19 mouse cellular contexts compared by ENCODE assay signal in genomic region chr1:98053994-98054393, GRCm38 (mm10). TPM values are rescaled to one million over a fixed set of nuclear protein-coding genes. Genes with fewer than 3 reads are reported as not detected.
DNase-seq lines count a peak whose midpoint lies in the region; ATAC-seq and TF ChIP-seq lines count a peak whose summit lies in the region.
"Had no signal": no experiment of that assay in that cellular context is flagged by ENCODE, and none has a peak within 500 bp of the region (broad histone marks: within the 10 kb centered on the region; RNA-seq: fewer than 3 reads in every experiment).

No protein-coding gene starts in this region.

- H3K27me3 ChIP-seq in hindbrain, embryonic 12.5 days: no peaks in the 10 kb centered on the region
- H3K27me3 ChIP-seq in midbrain, embryonic 14.5 days (ENCODE audit: control insufficient read depth, insufficient read depth, low read length): no peaks in the 10 kb centered on the region
- H3K27me3 ChIP-seq: CH12.LX; liver, embryonic 13.5 days; megakaryocyte, embryonic 14.5 days had no signal

- no peaks in the 10 kb centered on the region for H3K9me3 ChIP-seq in hindbrain, embryonic 12.5 days (replicated peaks)
- no peaks in the 10 kb centered on the region for H3K9me3 ChIP-seq in midbrain, embryonic 14.5 days (ENCODE audit: control insufficient read depth, low read length)
- H3K9me3 ChIP-seq: liver, embryonic 13.5 days; megakaryocyte, embryonic 14.5 days had no signal

- H3K9ac ChIP-seq in hindbrain, embryonic 12.5 days: no peak overlapping the region
- no peak overlapping the region for H3K9ac ChIP-seq in midbrain, embryonic 14.5 days (replicated peaks; ENCODE audit: low read length)
- H3K9ac ChIP-seq: liver, embryonic 13.5 days had no signal

- TF ChIP-seq POLR2A in brain, embryonic 14.5 days (IDR thresholded peaks at IDR 0.05; ENCODE audit: borderline replicate concordance, extremely low read depth, insufficient read depth, insufficient read length, poor library complexity, severe bottlenecking): no peak

- H3K4me1 ChIP-seq in hindbrain, embryonic 12.5 days: peaks cover 19% of the 10 kb centered on the region
- peaks cover 15% of the 10 kb centered on the region for H3K4me1 ChIP-seq in midbrain, embryonic 14.5 days (ENCODE audit: control insufficient read depth, insufficient read depth, low read length)
- H3K4me1 ChIP-seq: liver, embryonic 13.5 days had no signal

- WGBS in hindbrain, embryonic 12.5 days: 8% methylated on average over 3 of the region's 3 CpGs
- WGBS in midbrain, embryonic 14.5 days: 4% methylated on average over 3 of the region's 3 CpGs

- DNase-seq in cerebellum, postnatal 14 days: peak; percentile 13 to 20
- no peak for DNase-seq in cerebellum, adult 8-10 months
- DNase-seq in brain, embryonic 14.5 days (ENCODE audit: low read depth): peak; percentile 81
- DNase-seq in midbrain, embryonic 14.5 days: peak; percentile 64
- no peak for DNase-seq in layer of hippocampus, adult 11-12 months (ENCODE audit: low spot score)
- DNase-seq in thymus, postnatal 14 days: no peak
- no peak for DNase-seq in urinary bladder, postnatal 14 days (ENCODE audit: low spot score)
- DNase-seq: cerebellum, postnatal 25 days; gastrocnemius, postnatal 14 days; kidney, postnatal 14 days; liver, embryonic 13.5 days; thymus, postnatal 36 days had no signal

- no peak overlapping the region for H3K4me2 ChIP-seq in hindbrain, embryonic 12.5 days (replicated peaks)
- H3K4me2 ChIP-seq in midbrain, embryonic 14.5 days (ENCODE audit: low read length): no peak overlapping the region
- H3K4me2 ChIP-seq: heart, embryonic 11.5 days; liver, embryonic 13.5 days had no signal

- peak; percentile 69; the same call in 1 of the 2 replicates for ATAC-seq in hindbrain, embryonic 12.5 days (ENCODE audit: low FRiP score)
- peak; percentile 65; the same call in 1 of the 2 replicates for ATAC-seq in midbrain, embryonic 14.5 days (ENCODE audit: low FRiP score, low TSS enrichment)
- ATAC-seq: intestine, embryonic 16.5 days; lung, postnatal 0 days had no signal

- no peak overlapping the region for H3K4me3 ChIP-seq in hindbrain, embryonic 12.5 days
- no peak overlapping the region for H3K4me3 ChIP-seq in midbrain, embryonic 14.5 days (replicated peaks; ENCODE audit: low read depth, low read length)
- H3K4me3 ChIP-seq: liver, embryonic 13.5 days; megakaryocyte, embryonic 14.5 days had no signal

- no peaks in the 10 kb centered on the region for H3K36me3 ChIP-seq in hindbrain, embryonic 12.5 days
- H3K36me3 ChIP-seq in midbrain, embryonic 14.5 days (ENCODE audit: control insufficient read depth, insufficient read depth, low read length): no peaks in the 10 kb centered on the region
- H3K36me3 ChIP-seq: liver, embryonic 13.5 days had no signal

- 0 out of 2 replicates have a peak overlapping the region, but pooled peaks have one; percentile 35 for H3K27ac ChIP-seq in hindbrain, embryonic 12.5 days
- peak overlapping the region; percentile 50; the same call in 1 of the 2 replicates for H3K27ac ChIP-seq in midbrain, embryonic 14.5 days (replicated peaks; ENCODE audit: low read depth, low read length)
- H3K27ac ChIP-seq: liver, embryonic 13.5 days; stomach, postnatal 0 days had no signal

- TF ChIP-seq CTCF in brain, embryonic 14.5 days (IDR thresholded peaks at IDR 0.05; ENCODE audit: borderline replicate concordance, extremely low read depth, insufficient read depth, insufficient read length): no peak

RNA-seq across cellular contexts. Expression of gene Pam, which starts 41.5 kb away (rescaled TPM):
- polyA plus RNA-seq in brain, embryonic 14.5 days (2012; rRNA removed): 33.6 and 42.8 TPM in 2 replicates
- polyA plus RNA-seq in hindbrain, embryonic 12.5 days (2016; fragmentation: Nextera tagmentation; extraction: Ambion mirVana): 28.7 and 33.2 TPM in 2 replicates
- polyA plus RNA-seq in midbrain, embryonic 14.5 days (2014; fragmentation: Nextera tagmentation; extraction: Ambion mirVana): 47.2 and 51.8 TPM in 2 replicates

Comparison
In these comparisons a context has a peak if more than half of its experiments do, and no peak if none do; other contexts are left out.
1. DNase-seq: peak in cerebellum, postnatal 14 days (2 of 2), brain, embryonic 14.5 days (single experiment) and midbrain, embryonic 14.5 days (single experiment); none in cerebellum, adult 8-10 months (single experiment), layer of hippocampus, adult 11-12 months (single experiment), thymus, postnatal 14 days (single experiment) and urinary bladder, postnatal 14 days (single experiment).